Mouse (Mus musculus) heart, postnatal 0 days (tissue): ENCODE data around the gene Naa25.

Experiments
- CTCF ChIP-seq: IDR thresholded peaks from 2 replicates; pipeline ENCODE4 v1.5.1; 2016; ENCODE audit warnings: antibody characterized with exemption, control low read depth, low read depth
- EP300 ChIP-seq: IDR thresholded peaks from 2 replicates; pipeline ENCODE4 v1.6.1; 2016; ENCODE audit warnings: antibody characterized with exemption, low read depth

GRCm38 (mm10) chr5:121451644-121452025 lies 53.9 kb downstream of the Naa25 start, which contains the start of gene Tmem116:
- TF ChIP-seq CTCF (no peak), EP300 (no peak)
